Mouse (Mus musculus) bone marrow macrophage, adult 2 months (primary cell): Measurements from ENCODE around the gene 4930516K23Rik.

ENCODE experiments used
- CTCF ChIP-seq: IDR thresholded peaks from 2 replicates; pipeline ENCODE4 v1.5.1; 2012; ENCODE audit warnings: low read depth, mild to moderate bottlenecking, low read length, moderate library complexity
- POLR2A ChIP-seq: IDR thresholded peaks from 2 replicates; pipeline ENCODE4 v1.6.1; 2012; ENCODE audit warnings: mild to moderate bottlenecking, low read depth, low read length, borderline replicate concordance

DNA sequence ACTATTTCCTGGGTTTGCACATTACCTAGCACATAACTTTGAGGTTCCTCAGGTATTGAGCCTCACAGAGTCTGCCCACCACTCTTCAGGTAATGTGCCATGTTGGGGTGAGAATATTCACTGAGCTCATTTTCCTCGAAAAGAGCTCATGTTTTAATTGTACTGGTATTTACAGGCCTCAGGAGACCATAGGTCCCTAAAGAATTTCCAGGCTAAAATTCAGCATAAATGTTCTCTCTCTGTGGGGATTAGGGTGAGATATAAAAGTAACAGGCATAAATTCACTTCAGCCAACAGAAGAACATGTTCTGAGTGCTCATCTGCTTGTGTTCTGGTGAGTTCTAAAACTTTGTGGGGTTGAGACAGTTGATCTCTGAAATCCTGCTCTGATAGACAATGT, 26.1 kb downstream of the 4930516K23Rik start, which contains the start of gene Olfr641:
- no peak for TF ChIP-seq CTCF
- no peak for TF ChIP-seq POLR2A
